8 mouse cellular contexts compared by ENCODE assay signal in the genomic region with DNA sequence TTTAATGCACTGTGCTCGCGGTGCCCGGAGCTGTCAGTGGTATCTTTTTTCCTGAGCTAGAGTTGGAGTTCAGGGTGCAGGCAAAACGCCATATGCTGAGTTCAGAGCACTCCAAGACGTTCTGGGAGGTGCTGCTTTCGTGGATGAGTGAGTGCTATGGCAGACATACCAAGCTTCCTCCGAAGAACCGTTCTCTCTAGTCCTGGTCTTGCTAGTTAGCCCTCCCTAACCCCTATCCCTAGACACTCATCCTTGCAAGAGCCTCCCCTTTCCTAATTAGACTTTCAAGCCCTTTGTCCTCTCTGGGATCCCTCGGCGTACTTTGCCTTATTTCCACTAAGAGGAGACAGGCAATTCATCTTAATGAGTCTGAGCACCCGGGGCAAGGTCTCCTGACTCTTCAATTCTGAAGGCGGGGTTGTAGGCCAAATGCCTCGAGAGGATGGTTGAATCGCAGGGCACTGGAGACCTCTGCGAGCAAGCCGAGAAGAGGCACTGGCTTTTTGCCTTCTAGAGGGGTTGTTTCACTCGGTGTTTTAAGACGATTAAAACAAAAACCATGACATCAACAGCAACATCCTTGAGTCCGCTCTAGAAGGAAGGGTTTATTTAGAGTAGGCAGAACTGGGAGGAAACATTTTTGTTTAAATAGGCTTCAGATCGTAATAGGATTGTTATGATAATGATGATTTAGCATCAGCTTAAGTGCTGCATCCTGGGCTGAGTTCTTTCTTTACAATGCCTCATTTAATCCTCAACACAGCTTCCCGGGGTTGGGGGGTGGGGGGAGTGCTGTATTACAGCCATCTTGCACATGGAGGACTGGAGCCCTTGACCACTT.
DNase-seq lines count a peak whose midpoint lies in the region; ATAC-seq lines count a peak whose summit lies in the region.

No protein-coding gene starts in this region.

- H3K4me2 ChIP-seq in lung, embryonic 16.5 days (ENCODE audit: low read depth, low read length) = peak overlapping the region; percentile 45
- peak overlapping the region; percentile 46 for H3K4me2 ChIP-seq in embryonic facial prominence, embryonic 13.5 days

- DNase-seq in lung, postnatal 36 days = no peak
- DNase-seq in kidney, adult 9 months = peak; percentile 65
- peak; percentile 67 for DNase-seq in neural tube, embryonic 10.5 days (ENCODE audit: extremely low spot score, low spot score)
- no peak for DNase-seq in left cerebral cortex, postnatal 36 days (ENCODE audit: low spot score in 2 of 2)
- no peak for DNase-seq in layer of hippocampus, postnatal 36 days
- DNase-seq in adipocyte (ENCODE audit: low spot score) = no peak

- peak overlapping the region; percentile 22; the same call in 1 of the 2 replicates for H3K27ac ChIP-seq in lung, embryonic 16.5 days (ENCODE audit: low read length)
- H3K27ac ChIP-seq in embryonic facial prominence, embryonic 13.5 days = no peak overlapping the region

- intact Hi-C loops in left cerebral cortex, postnatal 36 days (cut with DNase I) = no loop called here

- no peaks in the 10 kb centered on the region for H3K9me3 ChIP-seq in lung, embryonic 16.5 days (ENCODE audit: control insufficient read depth, low read length)
- no peaks in the 10 kb centered on the region for H3K9me3 ChIP-seq in embryonic facial prominence, embryonic 13.5 days

- H3K4me3 ChIP-seq in lung, embryonic 16.5 days (ENCODE audit: low read length) = peak overlapping the region; percentile 8; the same call in 1 of the 2 replicates
- peak overlapping the region; percentile 18 for H3K4me3 ChIP-seq in embryonic facial prominence, embryonic 13.5 days

- no peaks in the 10 kb centered on the region for H3K36me3 ChIP-seq in lung, embryonic 16.5 days (ENCODE audit: control insufficient read depth, insufficient read depth, low read length)
- H3K36me3 ChIP-seq in embryonic facial prominence, embryonic 13.5 days = no peaks in the 10 kb centered on the region

- no peaks in the 10 kb centered on the region for H3K27me3 ChIP-seq in lung, embryonic 16.5 days (ENCODE audit: control insufficient read depth, insufficient read depth, low read depth, low read length)
- peaks cover 31% of the 10 kb centered on the region for H3K27me3 ChIP-seq in embryonic facial prominence, embryonic 13.5 days

- H3K9ac ChIP-seq in lung, embryonic 16.5 days (ENCODE audit: low read length) = peak overlapping the region; percentile 20; the same call in 1 of the 2 replicates
- H3K9ac ChIP-seq in embryonic facial prominence, embryonic 13.5 days = no peak overlapping the region

- 14% methylated on average over 21 of the region's 21 CpGs for WGBS in lung, embryonic 16.5 days
- 7% methylated on average over 21 of the region's 21 CpGs for WGBS in embryonic facial prominence, embryonic 13.5 days

- peaks cover 29% of the 10 kb centered on the region for H3K4me1 ChIP-seq in lung, embryonic 16.5 days (replicated peaks; ENCODE audit: control insufficient read depth, insufficient read depth, low read length)
- H3K4me1 ChIP-seq in embryonic facial prominence, embryonic 13.5 days = peaks cover 37% of the 10 kb centered on the region

- peak; percentile 44; the same call in 1 of the 2 replicates for ATAC-seq in lung, embryonic 16.5 days (ENCODE audit: low read depth)
- no peak for ATAC-seq in embryonic facial prominence, embryonic 13.5 days (ENCODE audit: insufficient number of reproducible peaks, insufficient read depth, low FRiP score, low TSS enrichment, low read depth)

Comparison
In these comparisons a context has a peak if more than half of its experiments do, and no peak if none do; other contexts are left out.
1. DNase-seq: peak in kidney, adult 9 months (single experiment) and neural tube, embryonic 10.5 days (single experiment); none in lung, postnatal 36 days (single experiment), left cerebral cortex, postnatal 36 days (0 of 2), layer of hippocampus, postnatal 36 days (0 of 2) and adipocyte (single experiment).